Mouse (Mus musculus) myocyte (in vitro differentiated cells): ENCODE results near the gene Ube3b.

ENCODE experiments used
- CEBPB ChIP-seq: IDR thresholded peaks from 2 replicates; pipeline ENCODE4 v1.6.1; 2011; ENCODE audit warnings: mild to moderate bottlenecking, moderate library complexity; ENCODE audit not compliant: poor library complexity, insufficient read depth, severe bottlenecking
- E2F4 ChIP-seq: IDR thresholded peaks from one replicate; pipeline ENCODE4 v1.6.1; 2011; ENCODE audit warnings: mild to moderate bottlenecking, control low read depth, moderate library complexity; ENCODE audit not compliant: insufficient read depth
- MAX ChIP-seq: IDR thresholded peaks from one replicate; pipeline ENCODE4 v1.6.1; 2011; ENCODE audit warnings: low read depth, mild to moderate bottlenecking, control low read depth
- MYOD1 ChIP-seq, 3 experiments: IDR thresholded peaks; one replicate each; pipeline ENCODE4 v1.6.1; 2011; ENCODE audit warnings: control low read depth in 2 of 3, low read depth in 2 of 3, mild to moderate bottlenecking in 2 of 3, moderate library complexity in 1 of 3; ENCODE audit not compliant: insufficient read length in 2 of 3, control insufficient read depth in 1 of 3
- MYOG ChIP-seq, 3 experiments: IDR thresholded peaks; one replicate each; pipeline ENCODE4 v1.6.1; 2011; ENCODE audit warnings: control low read depth in 2 of 3, low read depth in 2 of 3, mild to moderate bottlenecking in 2 of 3; ENCODE audit not compliant: insufficient read length in 2 of 3, control insufficient read depth in 1 of 3, insufficient read depth in 1 of 3
- POLR2A ChIP-seq: IDR thresholded peaks from one replicate; pipeline ENCODE4 v1.6.1; 2011; ENCODE audit warnings: low read depth, mild to moderate bottlenecking, control low read depth, moderate library complexity; ENCODE audit not compliant: insufficient read length
- POLR2AphosphoS2 ChIP-seq: IDR thresholded peaks from one replicate; pipeline ENCODE4 v1.6.1; 2011; ENCODE audit warnings: low read depth, control low read depth; ENCODE audit not compliant: insufficient read length
- REST ChIP-seq: IDR thresholded peaks from one replicate; pipeline ENCODE4 v1.6.1; 2011; ENCODE audit warnings: mild to moderate bottlenecking, control low read depth, moderate library complexity; ENCODE audit not compliant: insufficient read depth, insufficient read length
- SRF ChIP-seq: IDR thresholded peaks from one replicate; pipeline ENCODE4 v1.6.1; 2011; ENCODE audit warnings: low read depth; ENCODE audit not compliant: control insufficient read depth, insufficient read length
- TCF12 ChIP-seq: IDR thresholded peaks from one replicate; pipeline ENCODE4 v1.6.1; 2011; ENCODE audit warnings: mild to moderate bottlenecking, control low read depth; ENCODE audit not compliant: poor library complexity, insufficient read depth, severe bottlenecking
- TCF3 ChIP-seq: IDR thresholded peaks from one replicate; pipeline ENCODE4 v1.6.1; 2011; ENCODE audit warnings: low read depth, control low read depth; ENCODE audit not compliant: insufficient read length
- USF1 ChIP-seq: IDR thresholded peaks from one replicate; pipeline ENCODE4 v1.6.1; 2011; ENCODE audit warnings: low read depth, mild to moderate bottlenecking, control low read depth, moderate library complexity

DNA sequence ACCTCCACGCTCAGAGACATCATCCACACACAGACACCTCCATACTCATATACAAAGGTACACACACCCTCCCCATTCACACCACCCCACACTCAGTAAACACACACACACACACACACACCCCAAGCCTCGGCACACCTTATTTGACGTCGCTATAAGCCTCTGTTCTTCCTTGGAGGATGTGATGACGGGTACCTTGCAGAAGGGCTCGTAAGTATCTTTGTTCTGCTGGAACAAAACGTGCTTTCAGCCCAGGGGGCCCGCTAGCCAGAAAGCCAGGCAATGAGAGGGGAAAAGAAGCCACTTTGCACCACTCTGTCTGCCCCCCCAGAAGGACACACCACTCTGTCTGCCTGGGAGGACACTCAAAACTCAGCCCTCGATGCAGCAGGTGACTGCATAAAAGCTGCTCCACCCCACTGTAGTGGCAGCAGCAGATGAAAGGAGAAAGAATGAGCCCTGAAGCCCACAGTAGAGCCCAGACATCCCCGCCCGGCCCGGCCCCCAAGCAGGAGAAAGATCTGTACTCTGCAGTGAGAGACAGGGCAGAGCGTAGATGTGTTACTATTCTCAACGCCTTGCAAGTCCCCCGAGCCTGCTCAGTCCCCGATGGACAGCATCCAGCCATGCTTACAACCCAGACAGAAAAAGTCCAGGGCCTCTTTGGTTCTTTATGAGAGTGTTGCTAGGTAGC, 11.5 kb upstream of the Ube3b start:
- no peak for TF ChIP-seq POLR2A
- no peak for TF ChIP-seq MAX
- no peak for TF ChIP-seq CEBPB
- TF ChIP-seq SRF = no peak
- no peak for TF ChIP-seq MYOG (IDR thresholded peaks at IDR 0.05; ENCODE audit: control insufficient read depth in 1 of 3, insufficient read depth in 1 of 3, insufficient read length in 2 of 3, low read depth in 2 of 3)
- TF ChIP-seq USF1 = no peak
- no peak for TF ChIP-seq POLR2AphosphoS2
- no peak for TF ChIP-seq MYOD1 (IDR thresholded peaks at IDR 0.05; ENCODE audit: control insufficient read depth in 1 of 3, insufficient read length in 2 of 3, low read depth in 2 of 3)
- no peak for TF ChIP-seq E2F4
- TF ChIP-seq TCF12 = no peak
- no peak for TF ChIP-seq REST
- no peak for TF ChIP-seq TCF3
